Mouse (Mus musculus) ES-Bruce4 (cell line): ENCODE measurements around the gene Akap13. TPM values are rescaled to one million over a fixed set of nuclear protein-coding genes. Genes with fewer than 3 reads are reported as not detected.

Experiments
- H3K27ac ChIP-seq: 2 replicates; pipeline ENCODE4 v1.5.1; 2012; ENCODE audit warnings: low read length, inconsistent platforms; ENCODE audit not compliant: insufficient read depth
- H3K27me3 ChIP-seq: 2 replicates; pipeline ENCODE4 v1.6.1; 2012; ENCODE audit warnings: mild to moderate bottlenecking, low read length, inconsistent platforms; ENCODE audit not compliant: control insufficient read depth, poor library complexity, insufficient read depth, severe bottlenecking
- H3K36me3 ChIP-seq: 2 replicates; pipeline ENCODE4 v1.6.1; 2012; ENCODE audit warnings: inconsistent platforms, mild to moderate bottlenecking, low read length, moderate library complexity; ENCODE audit not compliant: control insufficient read depth, poor library complexity, insufficient read depth, severe bottlenecking
- H3K4me1 ChIP-seq: one replicate; pipeline ENCODE4 v1.8.1; 2011; ENCODE audit warnings: low read length; ENCODE audit not compliant: control insufficient read depth, insufficient read depth
- H3K4me3 ChIP-seq: 2 replicates; pipeline ENCODE4 v1.5.1; 2011; ENCODE audit warnings: low read depth, mild to moderate bottlenecking, low read length
- H3K9ac ChIP-seq: 2 replicates; pipeline ENCODE4 v1.6.1; 2012; ENCODE audit warnings: low read depth, mild to moderate bottlenecking, inconsistent platforms; ENCODE audit not compliant: poor library complexity, severe bottlenecking
- H3K9me3 ChIP-seq: replicated peaks from 2 replicates; pipeline ENCODE4 v1.6.1; 2012; ENCODE audit warnings: mild to moderate bottlenecking, low read length, inconsistent platforms; ENCODE audit not compliant: control insufficient read depth, poor library complexity, insufficient read depth, severe bottlenecking
- CTCF ChIP-seq: IDR thresholded peaks from one replicate; pipeline ENCODE4 v1.8.1; 2011; ENCODE audit warnings: low read depth, low read length
- EP300 ChIP-seq: IDR thresholded peaks from 2 replicates; pipeline ENCODE4 v1.6.1; 2011; ENCODE audit warnings: low read depth, low read length; ENCODE audit not compliant: insufficient read depth
- POLR2A ChIP-seq: IDR thresholded peaks from one replicate; pipeline ENCODE4 v1.8.1; 2011; ENCODE audit warnings: low read length; ENCODE audit not compliant: insufficient read depth
- polyA plus RNA-seq: library from polyadenylated mRNA; stranded (reverse); fragments of >200 nt; gene quantifications from 2 replicates; pipeline ENCODE4 v1.2.4, GENCODE M21; 2011; ENCODE audit warnings: low read depth; ENCODE audit not compliant: missing spikeins, insufficient read depth, insufficient read length

Akap13 gene
- 18.7 and 27.4 TPM in 2 replicates for polyA plus RNA-seq

GRCm38 (mm10) chr7:75455223-75456151 is at the start of gene Akap13:
Gene Akap13 (plus strand): TSS chr7:75455534.
- Histone ChIP-seq H3K4me3 (peak within 1 kb of the TSS; percentile 85), H3K27me3 (no peaks in the 10 kb centered on the region), H3K9me3 (no peaks in the 10 kb centered on the region), H3K4me1 (no peaks in the 10 kb centered on the region), H3K9ac (peak within 1 kb of the TSS; percentile 86), H3K36me3 (no peaks in the 10 kb centered on the region), H3K27ac (peak within 1 kb of the TSS; percentile 41; the same call in 1 of the 2 replicates)
- TF ChIP-seq POLR2A = peak; percentile 49
- no peak for TF ChIP-seq CTCF

GRCm38 (mm10) chr7:75410641-75411040 is 44.7 kb upstream of the Akap13 start:
- Histone ChIP-seq H3K9ac (no peak overlapping the region), H3K9me3 (no peaks in the 10 kb centered on the region), H3K4me1 (no peaks in the 10 kb centered on the region), H3K27ac (no peak overlapping the region), H3K4me3 (no peak overlapping the region), H3K36me3 (no peaks in the 10 kb centered on the region), H3K27me3 (no peaks in the 10 kb centered on the region)
- no peak for TF ChIP-seq POLR2A
- no peak for TF ChIP-seq EP300
- no peak for TF ChIP-seq CTCF

- no peaks in the 10 kb centered on the region for H3K4me1 ChIP-seq
- no peaks in the 10 kb centered on the region for H3K36me3 ChIP-seq
- H3K4me3 ChIP-seq = no peak overlapping the region
- TF ChIP-seq EP300 = no peak
- TF ChIP-seq POLR2A = no peak
- no peak for TF ChIP-seq CTCF
- H3K9me3 ChIP-seq = no peaks in the 10 kb centered on the region
- H3K27ac ChIP-seq = no peak overlapping the region
- H3K27me3 ChIP-seq = no peaks in the 10 kb centered on the region
- H3K9ac ChIP-seq = no peak overlapping the region
These were observed 44.1 kb upstream of the Akap13 start for GRCm38 (mm10) chr7:75411226-75411625.

- no peak for TF ChIP-seq POLR2A
- TF ChIP-seq CTCF = no peak
- TF ChIP-seq EP300 = no peak
- Histone ChIP-seq H3K9me3 (no peaks in the 10 kb centered on the region), H3K9ac (no peak overlapping the region), H3K27me3 (no peaks in the 10 kb centered on the region), H3K4me1 (no peaks in the 10 kb centered on the region), H3K4me3 (no peak overlapping the region), H3K36me3 (no peaks in the 10 kb centered on the region), H3K27ac (no peak overlapping the region)
These were observed 43.3 kb upstream of the Akap13 start for GRCm38 (mm10) chr7:75412011-75412510.

GRCm38 (mm10) chr7:75412568-75412967 is 42.8 kb upstream of the Akap13 start:
- H3K9me3 ChIP-seq = no peaks in the 10 kb centered on the region
- H3K4me1 ChIP-seq = no peaks in the 10 kb centered on the region
- no peak overlapping the region for H3K4me3 ChIP-seq
- H3K27ac ChIP-seq = no peak overlapping the region
- no peaks in the 10 kb centered on the region for H3K27me3 ChIP-seq
- no peak overlapping the region for H3K9ac ChIP-seq
- no peaks in the 10 kb centered on the region for H3K36me3 ChIP-seq
- TF ChIP-seq CTCF (no peak), POLR2A (no peak), EP300 (no peak)

GRCm38 (mm10) chr7:75413903-75414302 is 41.4 kb upstream of the Akap13 start:
- no peak overlapping the region for H3K4me3 ChIP-seq
- H3K4me1 ChIP-seq = no peaks in the 10 kb centered on the region
- H3K9me3 ChIP-seq = no peaks in the 10 kb centered on the region
- H3K27me3 ChIP-seq = no peaks in the 10 kb centered on the region
- TF ChIP-seq EP300 (no peak), CTCF (no peak), POLR2A (no peak)
- no peak overlapping the region for H3K27ac ChIP-seq
- no peaks in the 10 kb centered on the region for H3K36me3 ChIP-seq
- no peak overlapping the region for H3K9ac ChIP-seq
